Mouse (Mus musculus) kidney, adult 2 months (tissue): ENCODE data around the gene Ror1.

Experiments
- CTCF ChIP-seq: fragments of 200-500 bp; conservative IDR thresholded peaks from 2 replicates; pipeline ENCODE4 v1.5.1; 2011; ENCODE audit warnings: low read depth, mild to moderate bottlenecking, control low read depth, low read length, moderate library complexity, mixed read lengths; ENCODE audit not compliant: insufficient read depth, insufficient read length
- POLR2A ChIP-seq: fragments of 200-500 bp; IDR thresholded peaks from one replicate; pipeline ENCODE4 v1.6.1; 2011; ENCODE audit warnings: low read depth, low read length, control low read depth

DNA sequence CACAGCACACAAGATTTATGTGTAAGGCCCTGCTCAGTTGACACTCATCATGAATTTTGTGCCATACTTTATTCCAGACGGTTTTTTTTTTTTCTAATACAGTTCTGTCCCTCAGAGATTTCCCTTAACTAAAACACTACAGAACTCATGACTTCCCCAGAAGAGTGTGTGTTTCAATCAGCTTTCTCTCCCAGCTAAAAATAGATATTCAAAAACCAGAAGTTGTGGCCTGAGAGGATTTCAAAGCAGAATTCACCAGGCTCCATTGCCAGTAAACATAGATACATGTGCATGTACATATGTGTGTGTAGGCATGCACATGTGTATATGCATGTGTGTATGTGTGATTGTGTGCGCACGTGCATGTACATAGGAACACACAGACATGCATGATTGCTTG is 252.2 kb downstream of the Ror1 start:
- TF ChIP-seq POLR2A (no peak), CTCF (no peak)
